Mouse (Mus musculus) liver, postnatal 0 days (tissue): ENCODE data around the gene Hoxd4.

Source experiments
- CTCF ChIP-seq: sonication (generic); IDR thresholded peaks from 2 replicates; pipeline ENCODE4 v1.5.1; 2016; ENCODE audit warnings: antibody characterized with exemption, low read depth
- EP300 ChIP-seq: IDR thresholded peaks from 2 replicates; pipeline ENCODE4 v1.6.1; 2016; ENCODE audit warnings: antibody characterized with exemption, low read depth, mild to moderate bottlenecking

GRCm38 (mm10) chr2:74760146-74760545 is 48.4 kb downstream of the Hoxd4 start:
- TF ChIP-seq CTCF, result no peak
- TF ChIP-seq EP300, result no peak
